24 mouse cellular contexts compared by ENCODE assay signal in genomic region chr4:75850343-75850742, GRCm38 (mm10).
DNase-seq lines count a peak whose midpoint lies in the region; ATAC-seq and TF ChIP-seq lines count a peak whose summit lies in the region.
"Had no signal": no experiment of that assay in that cellular context is flagged by ENCODE, and none has a peak within 500 bp of the region (broad histone marks: within the 10 kb centered on the region; RNA-seq: fewer than 3 reads in every experiment).

No protein-coding gene starts in this region.

- no peak for DNase-seq in kidney, adult 9 months
- peak; percentile 12 for DNase-seq in kidney, postnatal 0 days (ENCODE audit: low spot score)
- no peak for DNase-seq in kidney, adult 2 months
- no peak for DNase-seq in right cerebral cortex, postnatal 36 days (ENCODE audit: low spot score in 2 of 2)
- DNase-seq: adrenal gland, adult 8-10 months; adrenal gland, postnatal 14 days; adrenal gland, postnatal 36 days; B cell, adult 2 months; cerebellum, adult 11-12 months; cerebellum, adult 2 months; cerebellum, adult 9-10 months; cerebellum, postnatal 10 days; cerebellum, postnatal 25 days; forebrain, postnatal 0 days had no signal

- no peak overlapping the region for H3K4me3 ChIP-seq in kidney, embryonic 15.5 days (replicated peaks)
- H3K4me3 ChIP-seq in kidney, postnatal 0 days (replicated peaks; ENCODE audit: low read depth, low read length) = no peak overlapping the region
- no peak overlapping the region for H3K4me3 ChIP-seq in kidney, adult 2 months (ENCODE audit: insufficient read depth, low read depth, low read length)
- H3K4me3 ChIP-seq: embryonic facial prominence, embryonic 10.5 days; embryonic facial prominence, embryonic 12.5 days; forebrain, embryonic 13.5 days; forebrain, embryonic 15.5 days had no signal

- peaks cover 3% of the 10 kb centered on the region; the same call in 1 of the 2 replicates for H3K4me1 ChIP-seq in kidney, embryonic 15.5 days
- no peaks in the 10 kb centered on the region for H3K4me1 ChIP-seq in kidney, postnatal 0 days (replicated peaks; ENCODE audit: insufficient read depth, low read length)
- H3K4me1 ChIP-seq in kidney, adult 2 months (ENCODE audit: control insufficient read depth, insufficient read depth, low read length) = no peaks in the 10 kb centered on the region
- H3K4me1 ChIP-seq: embryonic facial prominence, embryonic 12.5 days; forebrain, embryonic 13.5 days; forebrain, embryonic 15.5 days had no signal

- no peak overlapping the region for H3K27ac ChIP-seq in kidney, embryonic 15.5 days
- no peak overlapping the region for H3K27ac ChIP-seq in kidney, postnatal 0 days
- H3K27ac ChIP-seq in kidney, adult 2 months (ENCODE audit: insufficient read depth, low read depth, low read length) = no peak overlapping the region
- H3K27ac ChIP-seq: embryonic facial prominence, embryonic 10.5 days; embryonic facial prominence, embryonic 12.5 days; forebrain, embryonic 13.5 days; forebrain, embryonic 15.5 days had no signal

- 49% methylated on average over 2 of the region's 2 CpGs for WGBS in kidney, embryonic 15.5 days
- 51% methylated on average over 2 of the region's 2 CpGs for WGBS in kidney, postnatal 0 days
- 71% methylated on average over 2 of the region's 2 CpGs for WGBS in kidney, adult 2 months

- no peaks in the 10 kb centered on the region for H3K36me3 ChIP-seq in kidney, embryonic 15.5 days
- H3K36me3 ChIP-seq in kidney, postnatal 0 days (ENCODE audit: insufficient read depth, low read length) = no peaks in the 10 kb centered on the region
- H3K36me3 ChIP-seq in kidney, adult 2 months (ENCODE audit: control insufficient read depth, insufficient read depth, low read length) = no peaks in the 10 kb centered on the region
- H3K36me3 ChIP-seq: embryonic facial prominence, embryonic 10.5 days; embryonic facial prominence, embryonic 12.5 days; forebrain, embryonic 15.5 days; G1E had no signal

- no peak overlapping the region for H3K4me2 ChIP-seq in kidney, embryonic 15.5 days
- H3K4me2 ChIP-seq in kidney, postnatal 0 days (ENCODE audit: low read length) = no peak overlapping the region
- H3K4me2 ChIP-seq: embryonic facial prominence, embryonic 12.5 days; forebrain, embryonic 13.5 days; forebrain, embryonic 15.5 days had no signal

- H3K9me3 ChIP-seq in kidney, embryonic 15.5 days (replicated peaks) = no peaks in the 10 kb centered on the region
- H3K9me3 ChIP-seq in kidney, postnatal 0 days (replicated peaks; ENCODE audit: low read length) = no peaks in the 10 kb centered on the region
- H3K9me3 ChIP-seq: embryonic facial prominence, embryonic 10.5 days; embryonic facial prominence, embryonic 12.5 days; forebrain, embryonic 13.5 days; forebrain, embryonic 15.5 days; G1E had no signal

- TF ChIP-seq POLR2A in kidney, adult 2 months (IDR thresholded peaks at IDR 0.05; ENCODE audit: low read depth, low read length) = no peak

- H3K27me3 ChIP-seq in kidney, embryonic 15.5 days = no peaks in the 10 kb centered on the region
- H3K27me3 ChIP-seq in kidney, postnatal 0 days (ENCODE audit: insufficient read depth, low read length) = no peaks in the 10 kb centered on the region
- H3K27me3 ChIP-seq in kidney, adult 2 months (replicated peaks; ENCODE audit: control insufficient read depth, insufficient read depth, low read length) = no peaks in the 10 kb centered on the region
- H3K27me3 ChIP-seq: CH12.LX; embryonic facial prominence, embryonic 12.5 days; forebrain, embryonic 13.5 days; forebrain, embryonic 15.5 days; Patski had no signal

- ATAC-seq in kidney, embryonic 15.5 days (replicated peaks; ENCODE audit: low FRiP score) = peak; percentile 61
- ATAC-seq in kidney, postnatal 0 days (replicated peaks; ENCODE audit: low FRiP score, low read depth) = no peak
- ATAC-seq: activated CD4-positive, CD25-positive, alpha-beta regulatory T cell, adult 4 months; CD4-positive, CD25-positive, alpha-beta regulatory T cell, adult 4 months; forebrain, embryonic 13.5 days; forebrain, embryonic 15.5 days; forebrain, postnatal 0 days; Patski had no signal

- no peak overlapping the region for H3K9ac ChIP-seq in kidney, embryonic 15.5 days
- no peak overlapping the region for H3K9ac ChIP-seq in kidney, postnatal 0 days (ENCODE audit: low read depth, low read length)
- H3K9ac ChIP-seq: embryonic facial prominence, embryonic 12.5 days; forebrain, embryonic 13.5 days; forebrain, embryonic 15.5 days; forebrain, postnatal 0 days had no signal

- TF ChIP-seq CTCF in kidney, postnatal 0 days (IDR thresholded peaks at IDR 0.05; ENCODE audit: low read depth) = no peak
- no peak for TF ChIP-seq CTCF in kidney, adult 2 months (conservative IDR thresholded peaks at IDR 0.05; ENCODE audit: insufficient read depth, insufficient read length, low read depth, low read length)
